25 mouse cellular contexts compared by ENCODE assay signal in the genomic region with DNA sequence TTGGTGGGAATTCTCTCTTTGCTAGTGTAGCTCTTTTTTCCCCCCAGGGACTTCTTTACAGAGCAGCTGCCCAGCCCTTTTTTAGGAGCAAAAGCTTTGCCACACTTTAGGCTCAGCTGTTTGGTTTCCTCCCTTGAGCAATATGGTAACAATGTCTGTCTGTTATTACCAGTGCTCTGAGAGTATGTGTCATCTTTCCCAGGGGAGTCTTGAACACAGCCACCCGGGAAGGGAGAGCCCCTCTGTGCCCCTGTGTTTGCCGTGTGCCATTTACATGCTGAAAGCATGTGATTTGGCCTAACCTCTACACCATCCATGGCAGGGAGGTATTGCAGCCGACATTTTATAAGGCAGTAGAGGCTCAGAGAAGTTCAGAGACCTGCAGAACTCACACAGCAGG. TPM values are rescaled to one million over a fixed set of nuclear protein-coding genes. Genes with fewer than 3 reads are reported as not detected.
DNase-seq lines count a peak whose midpoint lies in the region; ATAC-seq and TF ChIP-seq lines count a peak whose summit lies in the region.
"Had no signal": no experiment of that assay in that cellular context is flagged by ENCODE, and none has a peak within 500 bp of the region (broad histone marks: within the 10 kb centered on the region; RNA-seq: fewer than 3 reads in every experiment).

No protein-coding gene starts in this region.

- H3K4me3 ChIP-seq in embryonic facial prominence, embryonic 12.5 days = no peak overlapping the region
- H3K4me3 ChIP-seq in embryonic facial prominence, embryonic 10.5 days = no peak overlapping the region
- H3K4me3 ChIP-seq in liver, embryonic 12.5 days = no peak overlapping the region
- no peak overlapping the region for H3K4me3 ChIP-seq in small intestine, adult 2 months (ENCODE audit: low read depth, low read length)
- H3K4me3 ChIP-seq: forebrain, embryonic 12.5 days; gastrocnemius, adult 2 months; heart, embryonic 10.5 days; hindbrain, embryonic 15.5 days; midbrain, embryonic 10.5 days; neural tube, embryonic 15.5 days had no signal

- H3K4me1 ChIP-seq in embryonic facial prominence, embryonic 12.5 days = 0 out of 2 replicates have a peak, but pooled peaks cover 2% of the 10 kb centered on the region
- H3K4me1 ChIP-seq in embryonic facial prominence, embryonic 10.5 days = peaks cover 15% of the 10 kb centered on the region
- H3K4me1 ChIP-seq in liver, embryonic 12.5 days = peaks cover 21% of the 10 kb centered on the region; the same call in 1 of the 2 replicates
- H3K4me1 ChIP-seq in small intestine, adult 2 months (ENCODE audit: control insufficient read depth, insufficient read depth, insufficient read length, low read length) = peaks cover 18% of the 10 kb centered on the region; the same call in 1 of the 2 replicates
- H3K4me1 ChIP-seq: hindbrain, embryonic 15.5 days; neural tube, embryonic 15.5 days had no signal

- no peaks in the 10 kb centered on the region for H3K9me3 ChIP-seq in embryonic facial prominence, embryonic 12.5 days
- H3K9me3 ChIP-seq in embryonic facial prominence, embryonic 10.5 days = no peaks in the 10 kb centered on the region
- H3K9me3 ChIP-seq in liver, embryonic 12.5 days (replicated peaks) = no peaks in the 10 kb centered on the region
- H3K9me3 ChIP-seq: G1E; heart, embryonic 10.5 days; hindbrain, embryonic 15.5 days; midbrain, embryonic 10.5 days; neural tube, embryonic 15.5 days had no signal

- ATAC-seq in embryonic facial prominence, embryonic 12.5 days (ENCODE audit: insufficient number of reproducible peaks, insufficient read depth, low FRiP score, low TSS enrichment) = no peak
- 0 out of 2 replicates have a peak, but pooled peaks have one; percentile 35 for ATAC-seq in liver, embryonic 12.5 days
- ATAC-seq: lung, postnatal 0 days; midbrain, embryonic 16.5 days had no signal

- no peaks in the 10 kb centered on the region for H3K36me3 ChIP-seq in embryonic facial prominence, embryonic 12.5 days
- no peaks in the 10 kb centered on the region for H3K36me3 ChIP-seq in embryonic facial prominence, embryonic 10.5 days (replicated peaks)
- no peaks in the 10 kb centered on the region for H3K36me3 ChIP-seq in liver, embryonic 12.5 days
- no peaks in the 10 kb centered on the region for H3K36me3 ChIP-seq in small intestine, adult 2 months (ENCODE audit: control insufficient read depth, insufficient read depth, low read length)
- H3K36me3 ChIP-seq: forebrain, embryonic 12.5 days; G1E; heart, embryonic 10.5 days; hindbrain, embryonic 15.5 days; midbrain, embryonic 10.5 days; neural tube, embryonic 15.5 days had no signal

- H3K27me3 ChIP-seq in embryonic facial prominence, embryonic 12.5 days = no peaks in the 10 kb centered on the region
- H3K27me3 ChIP-seq in embryonic facial prominence, embryonic 10.5 days (replicated peaks; ENCODE audit: low read depth, poor library complexity, severe bottlenecking) = no peaks in the 10 kb centered on the region
- H3K27me3 ChIP-seq in liver, embryonic 12.5 days (replicated peaks) = no peaks in the 10 kb centered on the region
- H3K27me3 ChIP-seq in small intestine, adult 2 months (ENCODE audit: control insufficient read depth, insufficient read depth, low read length) = no peaks in the 10 kb centered on the region
- H3K27me3 ChIP-seq: forebrain, embryonic 12.5 days; hindbrain, embryonic 15.5 days; neural tube, embryonic 15.5 days had no signal

- WGBS in embryonic facial prominence, embryonic 12.5 days = 60% methylated on average over 3 of the region's 3 CpGs
- WGBS in embryonic facial prominence, embryonic 10.5 days = 69% methylated on average over 3 of the region's 3 CpGs
- 60% methylated on average over 3 of the region's 3 CpGs for WGBS in liver, embryonic 12.5 days (ENCODE audit: insufficient replicate concordance)
- WGBS in small intestine, adult 2 months = 37% methylated on average over 3 of the region's 3 CpGs

- no peak for TF ChIP-seq CTCF in small intestine, adult 2 months (IDR thresholded peaks at IDR 0.05; ENCODE audit: extremely low read depth, insufficient read length, insufficient replicate concordance, low read depth, low read length)

- H3K4me2 ChIP-seq in embryonic facial prominence, embryonic 12.5 days (replicated peaks) = no peak overlapping the region
- H3K4me2 ChIP-seq in liver, embryonic 12.5 days = no peak overlapping the region
- H3K4me2 ChIP-seq: forebrain, embryonic 12.5 days; hindbrain, embryonic 15.5 days; neural tube, embryonic 15.5 days had no signal

- H3K9ac ChIP-seq in embryonic facial prominence, embryonic 12.5 days = no peak overlapping the region
- H3K9ac ChIP-seq in liver, embryonic 12.5 days = no peak overlapping the region
- H3K9ac ChIP-seq: forebrain, embryonic 12.5 days; hindbrain, embryonic 15.5 days; liver, embryonic 14.5 days; neural tube, embryonic 15.5 days had no signal

- H3K27ac ChIP-seq in embryonic facial prominence, embryonic 12.5 days = peak overlapping the region; percentile 17; the same call in 1 of the 2 replicates
- no peak overlapping the region for H3K27ac ChIP-seq in embryonic facial prominence, embryonic 10.5 days (replicated peaks)
- H3K27ac ChIP-seq in liver, embryonic 12.5 days = no peak overlapping the region
- peak overlapping the region; percentile 36; the same call in 1 of the 2 replicates for H3K27ac ChIP-seq in small intestine, adult 2 months (ENCODE audit: insufficient read depth, low read depth, low read length)
- H3K27ac ChIP-seq: forebrain, embryonic 12.5 days; gastrocnemius, adult 2 months; heart, embryonic 10.5 days; hindbrain, embryonic 15.5 days; liver, embryonic 14.5 days; midbrain, embryonic 10.5 days; neural tube, embryonic 15.5 days had no signal

- TF ChIP-seq POLR2A in small intestine, adult 2 months (IDR thresholded peaks at IDR 0.05; ENCODE audit: low read depth, low read length) = no peak

- DNase-seq in embryonic facial prominence, embryonic 10.5 days (ENCODE audit: low spot score) = no peak
- DNase-seq in testis, postnatal 14 days (ENCODE audit: low spot score) = peak; percentile 25
- no peak for DNase-seq in testis, postnatal 10 days (ENCODE audit: low spot score)
- DNase-seq in cerebellum, adult 9-11 months = no peak
- no peak for DNase-seq in spleen, postnatal 4 days (ENCODE audit: low spot score in 2 of 2)
- DNase-seq: adrenal gland, postnatal 10 days; cerebellum, adult 2 months; gastrocnemius, adult 2 months; heart, postnatal 4 days; left cerebral cortex, postnatal 4 days; right cerebral cortex, adult 18-20 months; right cerebral cortex, postnatal 4 days; thymus, postnatal 14 days had no signal

RNA-seq across cellular contexts. Expression of gene Txnrd1, which starts 29.4 kb away (rescaled TPM):
- 143 and 148 TPM in 2 replicates for polyA plus RNA-seq in embryonic facial prominence, embryonic 12.5 days (2016; fragmentation: Nextera tagmentation; extraction: Ambion mirVana)
- polyA plus RNA-seq in embryonic facial prominence, embryonic 10.5 days (2016; fragmentation: Nextera tagmentation; extraction: Ambion mirVana) = 169 and 177 TPM in 2 replicates
- polyA plus RNA-seq in liver, embryonic 12.5 days (2016; fragmentation: Nextera tagmentation; extraction: Ambion mirVana) = 106 and 108 TPM in 2 replicates
- 58.6 and 69.4 TPM in 2 replicates for polyA plus RNA-seq in small intestine, adult 2 months (2012; rRNA removed)

RNA-seq across cellular contexts. Expression of gene Nfyb, which starts 40.5 kb away (rescaled TPM):
- 57.3 and 60.0 TPM in 2 replicates for polyA plus RNA-seq in embryonic facial prominence, embryonic 12.5 days (2016; fragmentation: Nextera tagmentation; extraction: Ambion mirVana)
- polyA plus RNA-seq in embryonic facial prominence, embryonic 10.5 days (2016; fragmentation: Nextera tagmentation; extraction: Ambion mirVana) = 54.6 and 56.3 TPM in 2 replicates
- 39.4 and 40.4 TPM in 2 replicates for polyA plus RNA-seq in liver, embryonic 12.5 days (2016; fragmentation: Nextera tagmentation; extraction: Ambion mirVana)
- 1.2 and 5.2 TPM in 2 replicates for polyA plus RNA-seq in small intestine, adult 2 months (2012; rRNA removed)

Comparison
In these comparisons a context has a peak if more than half of its experiments do, and no peak if none do; other contexts are left out.
1. H3K27ac ChIP-seq: peak in embryonic facial prominence, embryonic 12.5 days (single experiment) and small intestine, adult 2 months (single experiment); none in embryonic facial prominence, embryonic 10.5 days (single experiment) and liver, embryonic 12.5 days (single experiment).